Mouse (Mus musculus) heart, postnatal 25 days (tissue): Measurements from ENCODE around the gene Gm49373. TPM values are rescaled to one million over a fixed set of nuclear protein-coding genes. Genes with fewer than 3 reads are reported as not detected.

Experiments
- DNase-seq: peaks from one replicate; pipeline ENCODE4 v3.0.0; 2022; ENCODE audit warnings: low spot score
- intact Hi-C: fragments of 180-260 bp; cut with DNase I; formaldehyde crosslinking; loops from one replicate; pipeline ENCODE4 v1.15.1; 2025
- total RNA-seq, 2 experiments: library from RNA; stranded (reverse); gene quantifications; 2 replicates each; pipeline ENCODE4 v1.2.3; 2021

Gm49373 gene
- total RNA-seq, result under 1 TPM in 1 of 2 experiments, not detected in 1; 0.13 TPM

DNA sequence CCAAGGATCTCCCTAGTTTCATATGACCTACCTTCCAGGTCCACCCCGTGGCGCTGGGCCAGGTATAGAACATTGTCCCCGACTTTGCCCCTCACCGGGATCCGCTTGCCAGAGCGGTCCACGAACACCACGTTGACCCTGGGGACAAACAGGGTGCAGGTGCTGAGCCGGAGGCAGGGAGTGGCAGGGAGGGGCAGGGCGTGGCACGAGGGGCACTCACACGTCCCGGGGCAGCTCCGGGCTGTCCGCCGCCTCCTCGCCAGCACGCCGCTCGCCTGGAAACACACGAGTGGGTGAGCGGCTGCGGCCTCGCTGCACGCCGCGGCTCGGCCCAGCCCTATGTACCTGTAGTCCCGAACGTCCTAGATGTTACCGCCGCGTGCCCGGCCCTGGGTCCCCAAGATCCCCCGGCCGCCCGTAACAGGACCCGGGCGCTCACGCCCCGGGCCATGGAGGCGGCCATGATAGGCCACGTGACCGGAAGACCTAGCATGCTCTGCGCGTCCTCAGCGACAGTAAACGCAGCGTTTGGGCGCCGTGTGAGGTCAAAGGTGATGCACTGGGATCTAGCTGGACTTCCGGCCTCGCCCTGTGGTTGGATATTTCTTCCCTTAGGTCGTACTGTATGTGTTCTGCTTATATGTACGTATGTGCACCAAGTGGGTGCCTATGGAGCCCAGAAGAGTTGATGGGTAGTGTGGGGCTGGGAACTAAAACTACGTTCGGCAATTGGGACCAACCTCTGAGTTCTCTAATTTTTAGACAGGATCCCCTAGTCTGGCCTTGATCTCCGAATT is at the start of gene Gm49373, which contains the start of gene Fdx1l:
Gene Gm49373 (minus strand): TSS at position 53 of the 797 bp plus-strand sequence.
Gene Fdx1l (minus strand): TSS at position 571 of the 797 bp plus-strand sequence.
- intact Hi-C loops, result loop anchor here (5.0 kb wide), 1 partner anchor 64 kb away; no protein-coding TSS in a partner anchor
- peak; percentile 78 for DNase-seq

DNA sequence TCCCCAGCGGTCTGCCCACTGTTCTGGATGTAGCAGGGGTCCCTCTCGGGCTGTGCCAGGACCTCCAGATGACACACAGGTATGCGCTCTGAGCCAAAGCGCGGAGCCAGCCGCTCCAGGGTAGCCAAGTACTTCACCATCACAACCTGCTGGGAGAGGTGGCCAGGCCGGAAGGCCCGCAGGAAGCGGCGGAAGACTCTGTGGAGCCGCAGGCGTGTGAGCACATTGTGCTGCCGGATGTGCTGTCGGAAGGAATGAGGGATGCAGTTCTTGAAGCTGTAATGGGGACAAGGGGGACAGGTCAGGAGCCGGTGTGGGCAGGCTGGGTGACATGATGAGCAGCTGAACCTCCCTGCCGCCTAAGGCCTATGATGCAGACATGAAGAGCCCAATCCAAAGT is 48.6 kb upstream of the Gm49373 start:
- intact Hi-C loops, result no loop called here
- no peak for DNase-seq

DNA sequence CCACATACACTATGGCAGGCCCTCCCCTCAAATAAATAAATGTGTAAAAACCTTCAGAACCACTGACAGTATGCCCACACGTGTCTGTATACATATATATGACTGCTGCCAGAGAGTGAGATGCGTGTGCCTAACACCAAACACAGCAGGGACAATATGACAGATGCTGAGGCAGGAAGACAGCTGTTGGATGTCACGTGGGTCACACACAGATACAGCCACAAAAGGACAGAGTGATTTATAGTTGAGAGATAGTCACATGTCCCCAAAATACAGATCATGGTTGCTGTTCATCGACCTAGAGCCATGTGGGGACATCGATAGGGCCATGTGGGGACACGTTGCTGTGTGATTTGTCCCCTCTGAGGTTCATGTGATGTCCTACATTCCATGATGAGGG is 44.2 kb upstream of the Gm49373 start:
- no peak for DNase-seq
- intact Hi-C loops, result no loop called here

DNA sequence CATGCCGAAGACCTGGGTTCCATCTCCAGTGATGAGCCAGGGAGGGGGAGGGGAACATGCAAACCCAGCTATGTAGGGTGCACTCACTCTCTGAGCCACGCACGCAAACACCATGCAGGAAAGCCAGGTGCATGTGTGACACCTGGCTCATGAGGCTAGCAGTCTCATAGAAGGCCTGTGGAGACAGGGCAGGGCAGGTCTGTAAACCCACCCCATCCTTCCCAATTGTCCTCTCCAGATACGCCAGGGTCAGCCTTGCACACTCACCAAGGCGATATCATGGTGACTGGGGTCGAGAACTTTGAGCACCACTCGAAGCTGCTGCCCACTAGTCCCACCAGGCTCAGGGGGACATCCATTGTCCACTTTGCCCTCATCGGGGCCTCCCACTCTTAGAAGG is 42.2 kb upstream of the Gm49373 start:
- intact Hi-C loops, result no loop called here

DNA sequence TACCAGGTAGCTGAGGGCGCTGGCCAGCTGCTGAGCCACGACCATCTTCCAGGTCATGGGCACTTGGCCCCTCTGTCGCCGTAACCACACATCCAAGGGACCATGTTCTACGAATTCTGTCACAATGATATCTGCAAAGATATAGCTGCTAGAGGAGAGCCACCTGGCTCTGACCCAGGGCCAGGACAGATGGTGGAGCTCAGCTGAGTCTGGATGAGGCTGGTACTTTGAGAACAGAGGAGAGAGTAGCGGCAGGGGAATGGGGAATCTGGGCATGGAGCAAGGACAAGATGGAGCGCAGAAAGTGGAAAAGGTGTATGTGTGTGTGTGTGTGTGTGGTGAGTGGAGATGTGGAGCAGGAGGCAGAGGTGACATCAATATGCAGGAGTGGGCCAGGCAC is 41.3 kb upstream of the Gm49373 start:
- DNase-seq, result no peak
- intact Hi-C loops, result no loop called here

More for the DNA sequence above, 42.2 kb upstream of the Gm49373 start:
- no peak for DNase-seq

- DNase-seq, result no peak
- intact Hi-C loops, result no loop called here
These were observed 40.9 kb upstream of the Gm49373 start for GRCm38 (mm10) chr9:21113751-21114150.

DNA sequence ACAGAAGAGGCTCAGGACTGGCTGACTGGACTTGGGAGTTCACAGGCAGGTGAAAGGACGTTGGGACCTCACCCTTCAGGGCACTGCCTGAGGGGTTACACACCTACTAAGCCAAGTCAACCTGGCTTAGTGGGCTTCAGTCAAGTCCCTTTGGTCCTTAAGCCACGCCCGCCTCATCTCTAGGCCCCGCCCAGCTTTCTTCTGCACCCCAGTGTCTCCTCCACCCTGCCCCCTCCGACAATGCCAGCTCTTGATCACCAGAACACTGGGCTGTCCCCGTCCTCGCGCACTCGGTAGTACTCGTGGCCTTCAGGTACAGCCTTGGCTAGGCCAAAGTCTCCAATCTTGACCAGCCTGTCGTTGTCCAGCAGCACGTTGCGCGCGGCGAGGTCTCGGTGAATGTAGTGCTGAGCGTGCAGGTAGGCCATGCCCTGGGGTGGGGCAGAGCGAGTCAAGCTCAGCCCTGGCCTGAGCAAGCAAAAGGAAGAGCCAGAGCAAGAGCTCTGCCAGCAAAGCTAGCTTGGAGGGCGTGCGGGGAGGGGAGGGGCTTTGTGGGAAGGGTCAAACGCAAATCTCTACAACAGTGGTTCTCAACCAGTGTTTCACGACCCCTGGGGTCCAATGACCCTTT is 34.8 kb upstream of the Gm49373 start:
- intact Hi-C loops, result no loop called here
- no peak for DNase-seq

DNA sequence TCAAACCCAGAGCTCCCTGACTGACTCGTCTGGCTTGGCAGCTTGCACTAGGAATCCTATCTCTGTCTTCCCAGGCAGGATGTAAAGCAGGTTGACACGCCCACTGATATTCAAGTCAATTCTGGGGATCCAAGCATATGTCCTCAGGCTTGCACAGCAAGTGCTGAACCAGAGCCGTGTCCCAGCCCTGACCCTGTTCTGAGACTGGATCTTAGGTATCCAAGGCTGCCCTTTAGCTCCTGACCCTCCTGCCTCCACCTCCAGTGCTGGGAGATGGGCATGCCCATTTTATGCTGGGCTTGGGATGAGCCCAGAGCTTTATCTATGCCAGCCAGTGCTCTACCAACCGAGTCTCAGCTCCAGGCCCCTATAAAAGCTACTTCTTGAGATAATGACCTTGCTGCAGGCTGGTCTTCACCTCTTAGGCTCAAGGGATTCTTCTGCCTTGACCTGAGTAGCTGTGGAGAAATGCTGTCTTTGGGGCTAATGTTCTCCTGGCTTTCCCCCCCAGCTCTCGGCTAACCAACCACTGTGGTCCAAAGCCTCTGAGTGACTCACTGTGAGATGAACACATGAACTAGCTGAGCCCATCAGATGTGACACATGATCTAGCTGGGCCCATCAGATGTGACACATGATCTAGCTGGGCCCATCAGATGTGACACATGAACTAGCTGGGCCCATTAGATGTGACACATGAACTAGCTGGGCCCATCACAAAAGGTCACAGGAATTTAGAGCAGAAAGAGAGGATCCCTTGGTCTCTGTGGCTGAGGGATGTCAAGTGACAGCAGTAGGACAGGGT is 33.1 kb upstream of the Gm49373 start:
- intact Hi-C loops, result no loop called here
- DNase-seq, result no peak

DNA sequence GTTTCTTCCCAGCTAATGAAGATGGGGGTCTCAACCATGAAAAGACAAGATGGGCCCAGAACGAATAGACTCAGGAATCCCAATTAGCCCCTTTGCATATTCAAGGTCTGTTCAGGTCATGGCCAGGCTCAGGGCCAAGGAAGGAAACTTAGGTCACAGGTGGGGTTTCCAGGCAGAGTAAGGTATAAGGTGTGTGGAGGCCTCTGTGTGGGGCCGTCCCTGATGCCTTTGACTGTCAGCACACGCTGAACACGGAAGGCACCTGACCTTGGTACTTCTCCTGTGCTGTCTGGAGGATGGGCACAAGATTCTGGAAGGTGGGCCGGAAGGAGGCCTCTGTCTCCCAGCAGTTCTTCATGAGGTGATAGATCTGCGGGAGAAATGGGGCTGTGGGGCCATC is 31.9 kb upstream of the Gm49373 start:
- intact Hi-C loops, result no loop called here
- no peak for DNase-seq

DNA sequence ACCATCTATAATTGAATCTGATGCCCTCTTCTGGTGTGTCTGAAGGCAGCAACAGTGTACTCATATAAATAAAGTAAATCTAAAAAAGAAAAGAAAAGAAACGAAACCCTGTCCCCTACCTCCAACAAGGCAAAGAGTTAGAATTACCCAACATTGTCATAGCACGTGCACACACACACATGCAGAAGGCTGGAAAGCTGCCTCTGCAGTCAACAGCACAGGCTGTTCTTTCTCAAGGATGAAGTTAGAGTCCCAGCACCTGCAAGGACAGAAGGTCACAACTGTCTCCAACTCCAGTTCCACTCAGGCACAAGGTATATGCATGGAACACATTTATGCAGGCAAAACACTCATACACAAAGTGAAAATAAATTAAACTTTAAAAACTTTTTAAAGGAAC is 29.2 kb upstream of the Gm49373 start:
- intact Hi-C loops, result no loop called here

DNA sequence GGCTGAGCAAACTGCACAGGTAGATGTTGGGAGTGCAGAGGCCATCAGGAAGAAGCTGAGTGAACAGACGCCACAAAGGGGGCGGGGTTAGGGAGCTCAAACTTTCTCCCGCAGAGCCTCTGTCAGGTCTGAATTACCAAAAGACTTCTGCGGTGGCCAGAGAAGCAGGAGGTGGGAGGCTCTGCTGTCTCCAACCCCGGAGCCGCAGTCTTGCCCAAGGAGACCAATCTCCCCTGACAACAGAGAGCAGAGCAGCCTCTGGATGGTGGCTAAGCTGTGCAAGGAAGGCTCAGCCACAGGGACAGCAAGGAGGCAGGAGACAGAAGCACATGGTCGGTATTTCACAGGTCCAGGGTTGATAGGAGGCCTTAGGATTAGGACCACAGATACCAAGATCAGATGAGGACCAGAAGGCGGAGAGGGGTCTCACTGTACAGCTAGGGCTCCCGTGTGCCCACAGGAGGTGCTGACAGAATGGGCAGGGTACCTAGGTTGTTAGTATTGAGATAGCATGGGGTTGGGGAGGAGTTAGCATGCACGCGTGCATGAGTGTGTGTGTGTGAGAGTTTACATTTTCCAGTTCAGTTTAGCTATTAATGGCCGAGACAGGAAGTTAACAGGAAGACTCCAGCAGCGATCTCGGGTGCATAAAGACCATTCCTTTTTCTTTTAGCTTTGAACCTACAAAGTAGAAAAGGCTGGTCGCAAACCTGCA is 27.7 kb upstream of the Gm49373 start:
- intact Hi-C loops, result no loop called here
- DNase-seq, result no peak

More for the DNA sequence above, 29.2 kb upstream of the Gm49373 start:
- no peak for DNase-seq

GRCm38 (mm10) chr9:21097793-21098192 is 24.9 kb upstream of the Gm49373 start:
- DNase-seq, result no peak
- intact Hi-C loops, result no loop called here

GRCm38 (mm10) chr9:21095958-21096357 is 23.1 kb upstream of the Gm49373 start:
- no peak for DNase-seq
- intact Hi-C loops, result no loop called here

DNA sequence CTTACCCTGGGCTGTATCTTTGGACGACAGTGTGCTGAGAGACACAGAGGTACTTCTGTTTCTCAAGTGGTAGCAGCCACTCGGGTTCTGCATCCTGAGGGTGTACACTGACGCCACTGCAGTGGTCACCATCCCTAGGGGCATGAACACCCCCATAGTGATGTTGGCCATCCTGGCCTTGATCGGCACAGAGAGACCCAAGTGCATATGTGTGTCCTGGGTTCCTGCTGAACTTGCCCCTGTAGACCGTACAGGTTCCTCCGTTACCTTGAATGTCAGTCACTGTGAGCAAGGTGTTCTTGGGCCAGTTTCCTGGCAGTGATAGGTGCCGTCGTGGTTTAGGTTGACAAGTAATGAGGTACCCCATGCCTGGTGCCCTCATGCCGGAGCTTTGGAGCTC is 20.5 kb upstream of the Gm49373 start:
- DNase-seq, result no peak
- intact Hi-C loops, result no loop called here

DNA sequence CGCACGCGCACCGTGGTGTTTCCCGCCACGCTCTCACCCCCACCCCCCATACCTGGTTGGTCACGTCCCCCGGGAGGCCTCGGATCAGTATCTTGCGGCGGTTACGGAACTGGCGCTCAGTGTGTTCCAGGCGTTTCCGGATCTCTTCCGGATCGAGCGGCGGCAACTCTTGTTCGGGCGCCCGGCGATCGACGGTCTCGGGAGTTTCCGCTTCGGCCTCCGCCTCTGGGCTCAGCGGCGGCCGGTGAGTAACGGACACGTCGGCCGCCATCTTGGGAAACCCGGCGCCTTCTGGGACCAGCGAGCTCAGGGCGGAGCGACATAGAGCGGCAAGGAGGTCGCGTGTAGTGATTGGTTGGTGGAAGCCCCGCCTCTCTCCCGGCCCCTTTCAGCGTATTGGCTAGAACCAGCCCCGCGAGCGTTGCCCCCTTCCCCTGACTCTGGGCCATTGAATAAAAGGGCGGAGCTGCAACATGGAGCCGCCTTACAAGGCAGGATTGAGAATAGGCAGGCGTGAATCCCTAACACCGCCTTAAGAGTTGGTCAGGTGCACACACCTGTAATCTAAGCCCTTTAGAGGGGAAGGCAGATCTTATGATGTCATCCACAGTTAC is 18.9 kb upstream of the Gm49373 start, which contains the start of the genes Gm38431 and Raver1:
Gene Gm38431 (minus strand): TSS at position 291 of the 614 bp plus-strand sequence.
Gene Raver1 (minus strand): TSS at position 302 of the 614 bp plus-strand sequence.
- DNase-seq, result peak; percentile 96
- intact Hi-C loops, result no loop called here

- no peak for DNase-seq
- intact Hi-C loops, result no loop called here
These were observed 18.2 kb upstream of the Gm49373 start for GRCm38 (mm10) chr9:21090972-21091706.

DNA sequence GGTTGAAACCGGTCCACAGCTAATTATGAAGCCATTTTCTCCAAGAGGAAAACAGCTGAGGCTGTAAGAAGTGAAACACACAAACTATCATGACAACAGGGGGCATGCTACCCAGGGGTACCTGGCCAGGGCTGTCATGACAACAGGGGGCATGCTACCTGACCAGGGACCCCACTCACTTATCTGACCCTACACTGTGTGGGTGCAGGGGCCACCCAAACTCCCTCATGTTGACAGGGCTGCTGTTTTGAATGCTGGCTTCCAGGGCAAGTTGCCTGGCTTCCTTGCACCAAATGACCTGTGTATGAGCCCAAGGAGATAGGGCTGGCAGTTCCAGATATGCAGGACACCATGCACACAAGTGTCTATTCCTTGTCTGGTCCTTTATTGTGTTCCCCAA is 17.6 kb upstream of the Gm49373 start:
- intact Hi-C loops, result no loop called here
- DNase-seq, result no peak

- no peak for DNase-seq
- intact Hi-C loops, result no loop called here
These were observed 10.4 kb upstream of the Gm49373 start for GRCm38 (mm10) chr9:21083324-21083723.

DNA sequence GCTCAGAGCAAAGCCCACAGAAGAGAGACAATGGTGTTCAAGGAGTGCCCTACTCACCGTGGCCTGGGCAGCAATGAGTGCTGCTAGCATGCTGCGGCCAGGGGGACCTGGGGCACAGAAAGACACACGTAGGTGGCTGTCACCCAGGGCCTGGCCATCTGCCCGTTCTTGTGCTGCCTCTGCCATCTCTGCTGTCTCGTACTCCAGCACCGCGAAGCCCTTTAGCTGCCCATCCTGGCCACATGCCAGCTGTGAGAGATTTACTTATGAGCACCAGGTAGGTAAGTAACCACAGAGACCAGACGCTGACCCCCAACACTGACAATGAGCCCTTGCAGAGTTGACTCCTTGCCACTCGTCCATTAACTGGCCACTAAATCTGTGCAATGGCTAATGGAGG is 8.2 kb upstream of the Gm49373 start:
- DNase-seq, result no peak
- intact Hi-C loops, result no loop called here
